Mouse (Mus musculus): ENCODE results near the gene Mettl1.

The Mettl1 gene

DNA sequence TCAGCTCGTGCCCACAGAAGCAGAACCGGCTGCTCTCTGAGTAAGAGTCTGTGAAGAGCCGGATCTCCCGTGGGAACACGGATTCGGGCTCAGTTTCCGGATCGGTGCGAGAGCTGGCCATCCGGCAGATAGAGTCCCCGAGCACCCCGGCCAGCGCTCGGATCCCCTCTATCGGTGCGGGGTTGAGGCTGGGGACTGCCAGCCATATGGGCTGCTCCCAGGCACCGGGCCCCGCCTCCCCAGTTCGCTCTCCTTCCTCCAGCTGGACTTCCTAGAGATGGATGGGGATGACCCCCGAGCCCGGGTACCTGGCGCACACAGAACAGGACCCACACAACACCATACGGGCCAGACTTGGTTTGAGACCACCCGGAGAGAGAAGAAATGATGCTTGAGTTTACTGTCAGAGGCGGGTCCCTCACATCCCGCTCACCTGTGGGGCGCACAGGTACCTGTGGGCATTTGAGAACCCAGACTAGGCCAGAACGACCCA lies at the start of gene Mettl1, which contains the start of gene Eef1akmt3:
TSS of gene Mettl1 (plus strand) at position 141 of the 493 bp plus-strand sequence.
TSS of gene Eef1akmt3 (minus strand) at position 240 of the 493 bp plus-strand sequence.
- DNase-seq (ENCODE audit: low spot score in 2 of 2) = no peak

DNA sequence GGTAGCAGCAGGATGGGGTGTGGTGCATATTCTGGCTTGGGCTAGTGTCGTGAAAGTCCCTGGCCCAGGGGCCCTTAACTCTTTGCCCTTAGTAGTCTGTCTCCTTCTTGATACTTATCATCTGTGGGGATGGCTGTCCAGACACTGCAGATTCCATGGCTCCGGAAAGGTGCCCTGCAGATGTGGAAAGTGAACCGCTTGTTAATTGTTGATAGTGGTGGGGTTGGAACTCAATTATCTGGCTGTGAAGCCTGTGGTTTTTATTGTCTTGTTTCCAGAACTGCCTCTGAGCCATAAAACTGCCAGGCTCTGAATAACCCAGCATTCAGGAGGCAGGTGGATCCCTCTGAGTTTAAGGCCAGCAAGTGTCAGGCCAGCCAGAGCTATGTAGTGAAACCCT lies 49.5 kb upstream of the Mettl1 start:
- DNase-seq (ENCODE audit: low spot score in 2 of 2) = no peak

DNA sequence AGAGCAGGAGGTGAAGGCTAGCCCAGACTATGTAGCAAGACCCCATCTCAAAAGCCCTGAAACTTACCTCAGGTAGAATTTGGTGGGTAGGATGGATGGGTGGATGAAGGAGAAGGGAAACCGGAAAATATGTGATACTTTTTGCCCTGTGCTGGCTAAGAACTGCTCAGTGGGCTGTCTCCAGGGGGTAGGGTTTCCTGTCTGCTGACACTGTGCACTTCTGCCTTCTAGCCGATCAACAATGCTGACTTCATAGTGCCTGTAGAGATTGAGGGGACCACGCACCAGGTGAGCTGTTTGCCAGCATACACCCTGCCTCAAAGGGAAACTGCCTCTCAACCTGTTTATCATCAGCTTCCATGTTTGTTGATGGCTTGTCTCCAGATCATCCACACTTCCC lies 47.6 kb upstream of the Mettl1 start:
- DNase-seq (ENCODE audit: low spot score in 2 of 2) = no peak

DNA sequence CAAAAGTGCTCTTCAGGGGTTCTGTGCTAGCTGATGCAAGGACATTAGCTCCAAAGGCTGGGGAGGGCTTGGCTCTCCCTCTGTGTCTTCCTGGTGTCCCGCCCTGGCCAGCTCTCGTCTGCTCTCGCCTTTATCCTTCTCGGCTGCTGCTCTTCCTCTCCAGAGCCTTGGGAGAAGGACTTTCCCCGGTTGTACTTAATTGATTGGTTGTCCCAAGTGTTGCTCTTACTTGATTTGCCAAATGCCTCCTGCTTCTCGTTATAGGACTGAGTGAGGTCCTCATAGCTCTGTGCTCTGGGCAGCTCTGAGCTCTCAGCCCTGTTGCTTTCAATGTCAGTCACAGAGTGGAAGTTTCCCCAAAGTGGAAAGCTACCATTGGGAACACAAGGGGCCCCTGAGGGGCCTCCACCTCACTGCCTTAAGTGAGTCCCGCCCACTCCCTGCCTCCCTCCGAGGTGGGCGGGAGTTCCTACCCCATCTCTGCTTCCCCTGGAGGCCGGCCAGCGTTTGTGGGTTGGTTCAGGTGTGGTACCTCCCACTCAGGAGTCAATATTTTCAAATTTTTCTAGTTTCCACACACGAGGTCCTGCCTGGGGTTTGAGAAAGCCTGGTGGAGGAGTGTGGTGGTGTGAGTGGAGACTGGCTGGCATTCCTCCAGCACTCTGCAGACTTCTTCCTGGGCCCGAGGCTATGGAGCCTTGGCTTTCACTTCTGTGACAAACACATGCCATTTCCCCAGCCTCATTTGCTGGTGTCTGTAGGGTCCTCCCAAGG lies 43.7 kb upstream of the Mettl1 start:
- DNase-seq (ENCODE audit: low spot score in 2 of 2) = no peak

DNA sequence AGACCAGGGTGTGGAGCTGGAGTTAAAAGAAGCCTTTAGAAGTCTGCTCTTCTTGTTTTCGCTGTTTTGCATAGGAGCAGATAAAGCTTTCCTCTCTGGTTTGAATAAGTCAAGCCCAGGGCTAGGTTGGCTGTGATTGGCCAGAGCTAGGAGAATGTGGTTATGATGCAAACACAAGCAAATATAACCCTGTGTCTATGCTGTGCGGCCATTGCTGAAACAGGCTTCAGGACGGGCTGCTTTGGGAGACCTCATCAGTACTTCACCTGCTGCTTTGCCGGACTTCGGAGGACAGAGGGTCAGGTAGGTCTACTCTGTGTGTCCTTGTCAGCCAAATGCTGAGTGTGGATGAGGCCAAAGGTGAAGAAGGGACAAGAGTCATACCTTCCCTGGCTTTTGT lies 40.7 kb upstream of the Mettl1 start, which contains the start of gene Avil:
TSS of gene Avil (plus strand) at position 181 of the 400 bp plus-strand sequence.
- no peak for DNase-seq (ENCODE audit: low spot score in 2 of 2)

DNA sequence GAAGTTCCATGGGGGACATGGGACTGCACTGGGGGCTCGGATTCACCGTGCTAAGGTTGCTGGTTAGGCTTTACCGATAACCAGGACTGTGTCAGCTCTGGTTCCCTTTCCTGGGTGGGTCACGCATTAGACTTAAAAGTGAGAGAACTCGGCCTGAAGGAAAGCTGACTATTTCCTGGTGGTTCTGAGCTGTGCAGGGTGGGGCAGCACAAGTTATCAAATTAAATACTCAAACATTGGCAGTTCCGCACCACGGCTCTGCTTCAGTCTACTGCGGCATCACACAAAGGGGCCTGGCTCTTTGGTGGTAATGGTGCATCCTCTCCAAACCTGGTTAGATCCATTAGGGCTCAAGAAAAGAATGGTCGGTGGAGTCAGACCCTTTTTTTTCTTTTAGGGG lies 39.9 kb upstream of the Mettl1 start:
- DNase-seq (ENCODE audit: low spot score in 2 of 2) = no peak

DNA sequence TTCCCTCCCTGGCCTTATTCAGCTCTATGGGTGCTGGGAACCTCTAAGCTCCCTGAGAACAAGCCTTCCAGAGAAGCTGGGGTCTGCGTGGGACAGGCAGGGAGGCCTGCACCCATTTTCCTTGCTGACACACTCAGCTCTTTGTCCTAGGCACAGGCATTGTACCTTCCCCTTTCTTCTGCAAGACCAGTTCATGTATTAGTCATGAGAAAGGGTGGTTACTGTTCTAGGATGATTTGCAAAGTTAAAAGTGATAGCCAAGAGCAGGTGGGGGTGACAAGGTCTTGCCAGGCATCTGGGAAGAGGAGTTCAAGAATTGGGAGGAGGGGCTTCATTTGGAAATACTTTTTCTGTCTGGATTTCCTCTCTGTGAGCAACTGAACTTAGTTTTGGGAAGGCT lies 39.2 kb upstream of the Mettl1 start:
- no peak for DNase-seq (ENCODE audit: low spot score in 2 of 2)

DNA sequence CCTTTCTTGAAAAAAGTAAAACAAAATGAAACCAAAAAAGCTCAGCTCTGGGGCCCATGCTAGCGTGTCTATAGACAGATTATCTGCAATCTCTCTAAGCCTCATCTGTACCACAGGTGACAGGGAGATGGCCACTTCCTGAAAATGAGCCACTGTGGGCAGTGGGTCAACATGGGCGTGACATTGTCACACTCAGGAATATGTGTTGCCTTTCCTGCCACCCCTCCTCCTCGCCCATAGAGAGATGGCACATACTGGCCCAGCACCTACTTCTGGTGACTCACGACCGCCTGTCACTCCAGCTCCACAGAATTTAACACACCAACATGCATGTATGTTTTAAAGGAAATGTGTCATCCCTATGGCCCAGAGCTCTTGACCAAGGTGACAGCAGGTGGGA lies 38.4 kb upstream of the Mettl1 start:
- DNase-seq (ENCODE audit: low spot score in 2 of 2) = no peak

DNA sequence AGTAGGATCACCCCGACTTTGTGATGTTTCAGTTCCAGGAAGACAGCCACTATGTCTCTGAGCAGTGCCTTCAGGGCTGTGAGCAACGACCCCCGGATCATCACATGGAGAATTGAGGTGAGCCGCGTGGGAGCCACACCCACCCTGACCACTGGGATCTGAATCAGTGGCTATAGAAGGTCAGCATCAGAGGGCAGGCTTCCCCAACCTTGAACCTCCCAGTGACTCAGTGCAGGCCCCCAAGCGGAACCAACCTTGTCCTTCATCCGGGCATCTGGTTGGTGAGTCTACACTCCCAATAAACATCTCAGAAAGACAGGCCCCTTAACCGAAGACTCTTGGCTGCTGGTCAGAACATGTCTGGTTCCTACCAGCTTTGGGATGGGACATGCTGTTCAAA lies 37.9 kb upstream of the Mettl1 start:
- no peak for DNase-seq (ENCODE audit: low spot score in 2 of 2)

DNA sequence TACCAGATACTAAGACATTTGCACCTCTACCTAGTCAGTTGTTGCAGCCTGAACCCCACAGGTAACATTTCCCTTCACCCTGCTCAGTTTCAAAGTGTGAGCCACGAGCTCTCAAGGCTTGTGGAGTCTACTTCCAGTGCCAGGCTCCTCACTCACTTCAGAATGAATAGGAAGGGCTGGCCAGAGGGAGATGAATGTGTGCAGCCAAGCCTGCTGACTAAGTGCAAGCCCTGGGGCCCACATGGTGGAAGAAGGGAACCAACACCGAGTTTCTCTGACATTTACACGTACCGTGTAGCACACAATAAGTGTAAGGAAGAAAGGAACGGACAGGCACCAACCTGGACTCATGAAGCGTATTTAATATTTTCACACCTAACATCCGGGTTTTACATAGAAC lies 37.4 kb upstream of the Mettl1 start:
- DNase-seq (ENCODE audit: low spot score in 2 of 2) = no peak

DNA sequence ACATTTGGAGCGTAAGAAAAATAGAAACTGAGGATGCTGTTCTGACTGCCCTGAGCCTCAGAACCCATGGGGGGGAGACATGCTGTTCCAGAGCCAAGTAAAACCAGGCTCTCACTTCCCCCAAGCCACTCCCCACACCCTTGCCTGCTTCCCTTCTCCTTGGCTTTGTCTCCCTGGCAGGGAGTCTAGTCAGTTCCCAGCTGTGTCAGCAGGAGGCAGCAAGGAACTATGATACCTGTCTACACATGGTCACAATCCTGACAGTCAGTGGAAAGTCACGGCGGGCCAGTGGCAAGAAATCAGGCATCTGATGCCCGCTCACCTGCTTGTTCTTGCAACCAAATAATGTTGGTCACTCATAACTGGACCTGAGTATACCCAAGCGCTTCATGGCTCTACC lies 24.7 kb upstream of the Mettl1 start:
- no peak for DNase-seq (ENCODE audit: low spot score in 2 of 2)

DNA sequence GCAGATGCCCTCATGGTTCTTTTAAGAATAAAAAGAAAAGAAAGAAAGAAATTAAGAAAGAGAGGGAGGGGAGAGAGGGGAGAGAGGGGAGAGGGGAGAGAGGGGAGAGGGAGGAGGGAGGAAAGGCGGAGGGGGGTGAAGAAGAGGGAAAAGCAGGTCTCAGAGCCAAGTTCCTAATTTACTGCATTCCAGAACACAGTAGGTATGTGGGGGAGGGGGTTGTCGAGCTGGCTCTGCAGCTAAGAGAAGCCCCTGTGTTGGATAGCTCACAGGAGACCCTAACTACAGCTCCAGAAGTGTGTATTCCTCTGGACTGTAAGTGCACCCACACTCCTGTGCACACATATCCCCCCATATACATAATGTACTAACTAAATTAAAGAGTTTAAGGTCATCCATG lies 24.1 kb upstream of the Mettl1 start:
- no peak for DNase-seq (ENCODE audit: low spot score in 2 of 2)

DNA sequence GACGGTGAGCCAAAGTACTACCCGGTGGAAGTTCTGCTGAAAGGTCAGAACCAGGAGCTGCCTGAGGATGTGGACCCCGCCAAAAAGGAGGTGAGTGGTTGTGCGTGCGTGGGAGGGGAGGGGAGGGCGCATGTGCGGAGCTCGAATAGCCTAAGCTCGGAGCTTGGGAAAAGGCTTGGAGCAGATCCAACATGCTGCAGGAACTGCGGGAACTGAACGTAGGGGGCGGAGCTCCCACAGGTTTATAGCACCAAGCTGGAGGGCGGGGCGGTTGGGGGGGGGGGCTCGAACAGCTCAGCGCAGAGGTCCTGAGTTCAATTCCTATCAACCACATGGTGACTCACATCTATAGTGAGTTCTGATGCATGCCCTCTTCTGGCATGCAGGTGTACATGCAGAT lies 22.8 kb upstream of the Mettl1 start:
- no peak for DNase-seq (ENCODE audit: low spot score in 2 of 2)

DNA sequence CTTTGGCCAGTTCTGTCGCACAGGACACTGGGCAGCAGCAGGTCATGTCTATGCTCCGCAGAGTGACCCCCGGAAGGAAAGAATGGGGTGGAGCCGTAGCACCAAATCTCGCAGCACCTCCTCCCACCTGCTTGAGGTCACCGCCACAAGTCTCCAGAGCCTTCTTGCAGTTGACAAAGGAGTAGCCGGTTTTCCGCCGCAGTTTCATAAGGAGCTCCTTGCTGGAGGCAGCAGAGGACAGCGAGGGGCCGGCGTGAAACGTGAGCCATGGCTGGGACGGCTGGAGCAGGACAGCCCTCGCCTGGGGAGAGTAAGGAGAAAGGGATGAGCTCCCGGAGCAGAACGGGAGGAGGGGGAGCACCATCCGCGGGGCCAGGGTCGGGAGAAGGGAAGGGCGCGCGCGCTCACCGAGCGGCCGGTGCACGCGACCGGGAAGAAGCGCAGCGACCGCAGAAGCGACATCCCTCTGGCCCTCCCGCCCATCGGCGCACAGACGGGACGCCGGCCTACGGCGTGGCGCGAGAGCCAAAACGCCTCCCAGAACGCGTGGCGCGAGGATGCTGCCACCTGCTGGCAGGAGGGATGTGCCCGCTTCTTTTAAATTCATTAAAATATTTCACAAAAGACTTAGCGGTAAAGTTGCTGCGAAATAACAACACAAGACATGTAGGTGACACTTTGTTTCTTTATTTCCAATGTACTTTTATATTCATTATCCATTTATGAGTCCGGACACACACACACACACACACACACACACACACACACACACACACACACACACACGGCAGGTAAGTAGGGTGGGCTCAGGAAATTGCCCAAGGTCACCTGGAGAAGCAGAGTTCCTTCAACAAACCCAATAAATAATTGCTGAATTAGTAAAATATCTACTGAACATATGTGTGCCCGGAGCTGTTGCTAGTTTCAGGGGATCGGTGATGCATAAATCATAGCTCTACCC lies 10.6 kb upstream of the Mettl1 start, which contains the start of gene Tsfm:
TSS of gene Tsfm (minus strand) at position 505 of the 961 bp plus-strand sequence.
- peak; percentile 46 to 90 for DNase-seq (ENCODE audit: low spot score in 2 of 2)

DNA sequence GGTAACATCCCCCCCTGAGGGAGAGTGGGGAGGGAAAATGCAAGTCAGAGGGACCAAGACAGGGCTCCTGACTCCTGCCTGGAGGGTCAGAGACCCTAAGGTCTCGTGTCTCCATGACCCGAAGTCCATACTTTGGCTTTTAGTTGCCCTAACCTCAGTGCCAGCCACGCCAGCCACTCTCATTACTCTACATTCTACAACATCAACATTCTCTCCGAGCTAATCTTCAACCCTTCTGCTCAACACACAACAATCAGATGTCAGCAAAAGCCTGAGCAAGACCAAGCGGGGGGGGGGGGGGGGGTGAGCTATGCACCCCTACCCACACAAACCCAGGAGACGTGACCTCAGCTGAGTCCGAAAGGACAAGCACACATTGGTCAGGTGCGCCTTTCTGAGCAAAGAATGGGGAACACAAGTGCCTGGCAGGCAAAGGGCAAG lies 7.9 kb upstream of the Mettl1 start:
- no peak for DNase-seq (ENCODE audit: low spot score in 2 of 2)

DNA sequence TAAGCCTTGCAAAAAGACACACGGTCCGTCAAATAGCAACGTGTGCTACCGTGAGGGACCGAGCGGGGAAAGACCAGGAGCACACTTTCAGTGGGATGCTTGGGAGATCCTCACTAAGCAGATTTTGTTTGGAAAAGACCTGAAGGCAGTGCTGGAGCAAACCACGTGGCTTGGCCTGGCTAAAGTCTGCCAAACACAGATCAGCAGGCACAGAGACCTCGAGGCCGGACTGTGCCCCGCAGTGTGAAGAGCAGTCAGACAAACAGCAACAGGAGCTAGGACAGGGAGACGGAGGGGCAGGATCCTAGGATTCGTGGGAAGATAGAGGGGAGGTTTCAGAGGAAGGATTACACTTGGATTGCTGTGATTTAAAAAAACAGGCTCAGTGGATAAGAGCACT lies 4.9 kb upstream of the Mettl1 start:
- DNase-seq (ENCODE audit: low spot score in 2 of 2) = no peak

DNA sequence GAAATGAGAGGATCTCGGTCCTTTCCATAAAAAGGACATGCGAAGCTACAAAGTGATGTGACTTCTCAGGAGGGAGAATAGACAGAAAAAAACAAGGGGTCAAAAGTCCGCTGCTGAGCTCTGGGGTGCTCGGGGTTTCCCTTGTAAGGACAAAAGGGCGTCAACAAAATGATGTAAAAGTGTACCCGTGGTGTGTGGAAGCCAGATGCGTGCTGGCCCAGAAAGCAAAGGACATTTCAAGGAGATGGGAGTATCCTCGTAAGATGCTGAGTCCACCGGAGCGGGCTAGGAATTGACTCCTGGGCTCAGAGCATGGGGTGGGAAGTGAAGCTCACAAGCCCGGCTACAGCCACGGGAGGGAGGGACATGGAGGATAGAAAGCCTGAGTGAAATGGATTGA lies 3.6 kb upstream of the Mettl1 start:
- no peak for DNase-seq (ENCODE audit: low spot score in 2 of 2)

DNA sequence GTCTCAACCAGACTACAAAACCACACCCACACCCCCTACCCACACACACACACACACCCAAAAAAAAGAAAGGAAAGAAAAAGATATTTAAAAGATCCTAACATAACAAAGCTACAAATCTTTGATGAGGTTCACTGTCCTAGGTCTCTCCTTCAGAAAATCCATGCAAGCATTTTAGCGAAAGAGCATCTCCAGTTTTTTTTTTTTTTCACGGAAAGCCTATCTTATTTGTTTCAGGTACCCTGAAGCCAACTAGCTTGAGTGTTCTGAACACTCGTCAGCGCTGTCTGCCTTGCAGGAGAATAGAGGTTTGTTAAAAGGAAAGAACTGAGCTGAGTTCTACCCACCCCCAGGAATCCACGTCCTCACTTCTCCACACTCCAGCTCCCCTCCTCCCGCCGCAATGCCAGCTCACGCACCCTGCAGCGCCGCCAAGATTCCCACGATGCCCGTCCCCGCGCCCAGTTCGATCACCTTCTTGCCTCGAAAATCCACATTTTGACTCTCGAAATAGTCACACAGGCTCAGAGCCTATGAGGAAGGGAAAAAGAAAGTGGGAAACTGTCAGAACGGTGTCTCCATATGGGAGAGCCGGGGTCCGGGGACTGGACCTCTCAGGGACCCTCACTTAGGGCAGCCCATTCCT lies 522 bp upstream of the Mettl1 start:
- DNase-seq (ENCODE audit: low spot score in 2 of 2) = peak in 1 of 2 experiments; percentile 50

DNA sequence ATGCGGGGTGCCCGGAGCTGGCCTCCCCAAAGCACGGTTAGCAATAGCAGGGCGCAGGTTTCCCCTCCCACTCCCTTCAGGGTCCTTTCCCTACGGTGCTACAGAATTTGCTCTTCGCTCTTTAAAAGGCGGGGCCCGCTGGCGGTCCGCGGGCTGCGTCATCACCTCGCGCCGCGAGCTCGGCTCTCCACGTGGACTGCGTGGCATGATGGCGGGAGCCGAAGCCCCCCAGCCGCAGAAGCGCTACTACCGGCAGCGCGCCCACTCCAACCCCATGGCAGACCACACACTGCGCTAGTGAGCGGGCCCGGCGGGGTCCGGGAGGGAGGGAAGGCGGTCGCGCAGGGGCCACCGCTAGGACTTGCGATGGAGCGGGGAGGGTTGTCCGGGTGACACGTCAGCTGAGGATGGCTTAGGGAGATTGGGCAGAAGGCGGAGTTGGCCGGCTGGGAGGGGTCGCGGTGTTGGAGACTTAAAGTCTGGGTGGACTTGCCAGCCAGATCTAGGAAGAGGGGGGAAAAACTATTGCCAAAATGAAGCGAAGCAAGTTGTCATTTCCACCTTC lies 642 bp downstream of the Mettl1 start:
- DNase-seq (ENCODE audit: low spot score in 2 of 2) = peak; percentile 62 to 89

DNA sequence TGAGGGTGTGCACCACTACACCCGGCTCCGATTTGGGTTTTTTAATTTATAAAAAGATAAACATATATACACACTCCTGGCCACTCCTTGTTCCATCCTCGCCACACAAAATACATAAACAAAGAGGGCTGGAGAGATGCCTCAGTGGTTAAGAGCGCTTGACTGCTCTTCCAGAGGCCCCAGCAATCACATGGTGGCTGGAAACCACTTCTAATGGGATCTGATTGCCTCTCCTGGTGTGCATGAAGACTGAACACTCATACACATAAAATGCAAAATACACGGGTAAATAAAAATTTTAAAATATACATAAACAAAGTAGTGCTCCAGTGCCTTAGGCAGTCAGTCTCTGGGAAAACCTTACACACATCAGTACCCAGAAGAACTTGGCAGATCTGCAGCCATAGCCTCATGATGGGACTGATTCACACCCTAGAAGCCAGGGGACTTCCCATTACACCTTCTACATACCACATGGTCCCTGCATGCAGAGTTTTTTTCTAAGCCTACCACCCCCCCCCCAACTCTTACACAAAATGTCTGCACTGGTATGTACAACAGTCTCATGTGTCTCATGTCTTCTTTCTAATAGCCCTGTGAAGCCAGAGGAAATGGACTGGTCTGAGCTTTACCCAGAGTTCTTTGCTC lies 1.4 kb downstream of the Mettl1 start:
- no peak for DNase-seq (ENCODE audit: low spot score in 2 of 2)

DNA sequence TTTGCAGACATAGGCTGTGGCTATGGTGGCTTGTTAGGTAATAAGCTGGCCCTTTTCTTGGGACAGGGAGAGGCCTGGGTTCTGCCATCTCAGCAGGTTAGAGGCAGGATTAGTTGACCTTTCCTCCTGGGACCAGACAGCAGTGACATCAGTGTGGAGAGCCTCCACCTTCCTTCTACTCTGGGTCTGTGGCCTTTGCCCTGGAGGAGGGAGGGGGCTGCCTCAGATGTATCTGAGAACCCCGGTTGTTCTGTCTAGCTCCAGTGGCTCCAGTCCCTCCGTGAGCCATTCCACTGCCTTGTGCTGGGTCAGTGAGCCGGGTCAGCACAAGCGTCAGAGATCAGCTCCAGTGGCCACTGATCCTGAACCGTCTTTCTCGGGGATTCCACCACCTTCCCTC lies 2.0 kb downstream of the Mettl1 start:
- DNase-seq (ENCODE audit: low spot score in 2 of 2) = no peak
